Mouse (Mus musculus): Measurements from ENCODE around the gene Mettl8. TPM values are rescaled to one million over a fixed set of nuclear protein-coding genes. Genes with fewer than 3 reads are reported as not detected.

The Mettl8 gene
- total RNA-seq, 2 experiments from 2014 or later: 12.6 to 13.6 TPM

DNA sequence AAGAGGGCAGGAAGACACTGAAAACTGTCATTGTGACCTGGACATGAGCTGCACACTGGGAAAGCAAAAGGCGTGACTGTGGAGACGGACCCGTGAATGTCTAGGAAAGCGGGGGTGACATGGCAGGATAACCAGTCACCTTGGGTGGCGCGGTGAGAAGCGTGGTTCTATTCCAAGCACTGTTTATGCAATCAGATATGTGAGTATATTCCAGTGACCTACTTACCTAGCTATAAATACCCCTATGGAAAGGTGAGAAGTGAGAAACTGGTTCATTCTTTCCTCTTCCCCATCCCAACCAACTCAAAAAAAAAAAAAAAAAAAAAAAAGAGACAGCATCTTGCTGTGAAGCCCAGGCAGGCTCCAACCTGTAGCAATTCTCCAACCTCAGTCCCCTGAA, 58.9 kb downstream of the Mettl8 start:
- intact Hi-C loops (cut with DNase I): no loop called here
- no peak for DNase-seq (ENCODE audit: low spot score in 2 of 2)

GRCm38 (mm10) chr2:70995900-70996299, 59.5 kb downstream of the Mettl8 start:
- no peak for DNase-seq (ENCODE audit: low spot score in 2 of 2)
- intact Hi-C loops (cut with DNase I): no loop called here

- no peak for DNase-seq (ENCODE audit: low spot score in 2 of 2)
- intact Hi-C loops (cut with DNase I): no loop called here
These were observed 61.6 kb downstream of the Mettl8 start for GRCm38 (mm10) chr2:70993740-70994139.

GRCm38 (mm10) chr2:70992715-70993114, 62.7 kb downstream of the Mettl8 start:
- intact Hi-C loops (cut with DNase I): no loop called here
- DNase-seq (ENCODE audit: low spot score in 2 of 2): no peak

DNA sequence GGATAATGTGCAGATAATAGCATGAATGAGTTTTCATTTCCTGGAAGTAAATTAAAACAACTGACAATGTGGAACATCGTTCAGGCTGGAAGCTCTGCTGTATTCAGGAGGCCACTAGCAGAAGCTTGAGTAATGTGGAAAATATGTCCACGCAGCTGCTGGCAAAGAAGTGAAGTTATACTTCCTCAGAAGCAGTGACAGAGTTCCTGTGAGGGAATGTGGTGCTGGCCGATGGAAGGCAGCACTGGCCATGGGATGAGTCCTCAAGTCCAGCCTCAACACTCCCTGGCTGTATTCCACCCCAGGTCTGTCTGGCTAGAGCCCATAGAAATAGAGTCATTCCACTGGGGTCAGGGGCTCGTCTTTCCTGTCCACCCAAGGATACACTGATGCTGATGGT, 65.2 kb downstream of the Mettl8 start:
- no peak for DNase-seq (ENCODE audit: low spot score in 2 of 2)
- intact Hi-C loops (cut with DNase I): no loop called here

DNA sequence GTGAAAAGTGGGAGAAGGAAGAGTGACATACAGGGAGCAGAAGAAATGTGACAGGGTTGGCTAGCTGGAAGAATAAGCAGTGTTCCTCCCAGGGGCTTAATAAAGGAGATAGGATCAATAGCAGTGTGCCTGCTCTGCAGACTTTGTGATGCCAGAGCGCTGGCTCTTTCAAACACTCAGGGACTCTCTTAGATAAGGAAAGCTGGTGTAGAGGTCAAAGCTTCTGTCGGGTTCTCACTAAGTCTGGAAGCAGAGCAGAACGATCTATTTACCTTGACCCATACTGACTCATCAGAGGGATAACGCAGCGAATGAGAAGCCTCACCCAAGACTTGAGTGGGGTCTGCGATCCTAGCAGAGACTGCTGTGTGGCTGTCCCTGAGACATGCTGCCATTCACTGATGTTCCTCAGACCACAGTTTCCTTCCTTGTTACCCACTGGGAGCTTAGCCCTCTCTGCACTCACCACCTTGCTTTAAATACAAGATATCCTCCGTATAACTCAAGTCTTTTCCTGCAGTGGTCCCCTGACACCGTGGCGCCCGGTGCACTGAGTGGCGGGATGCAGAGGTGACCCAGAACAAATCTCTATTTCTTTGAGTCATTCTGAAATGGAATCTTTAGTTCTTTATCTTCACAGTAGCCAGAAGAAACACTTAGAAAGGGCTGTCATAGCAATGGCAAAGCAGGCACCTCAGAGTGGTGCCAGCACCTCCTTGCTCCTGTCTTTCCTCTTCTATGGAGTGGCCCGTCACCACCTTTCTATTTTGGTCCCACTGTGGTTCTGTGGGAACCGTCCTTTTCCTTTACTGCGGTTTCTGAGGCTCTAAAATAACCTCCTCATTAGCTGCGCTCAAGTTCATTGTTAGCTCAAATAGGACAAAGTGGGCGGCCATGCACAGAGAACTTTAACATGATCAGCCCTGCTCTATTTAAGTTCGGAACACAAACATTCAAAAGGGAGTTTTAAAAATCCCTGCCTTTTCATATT, 65.9 kb downstream of the Mettl8 start:
- no peak for DNase-seq (ENCODE audit: low spot score in 2 of 2)
- intact Hi-C loops (cut with DNase I): no loop called here

DNA sequence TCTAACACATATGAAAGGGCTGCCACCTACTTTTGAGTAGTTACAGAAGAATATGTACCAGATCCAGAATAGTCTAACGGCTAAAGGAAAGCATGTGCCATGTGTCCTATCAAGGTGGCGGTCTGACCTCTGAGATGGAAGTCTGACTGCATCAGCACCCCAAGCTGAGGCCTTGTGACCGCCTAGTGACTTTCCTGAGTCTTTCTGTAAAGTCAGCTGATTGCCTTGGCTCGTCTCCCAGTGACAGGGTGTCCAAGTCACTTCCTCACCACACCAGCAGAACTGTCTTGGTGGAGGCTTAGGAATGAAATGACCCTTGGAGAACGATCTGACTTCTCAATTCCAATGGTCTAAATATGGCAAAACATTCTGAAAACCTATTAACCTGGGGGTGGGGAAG, 77.1 kb downstream of the Mettl8 start:
- intact Hi-C loops (cut with DNase I): no loop called here
- peak in 1 of 2 experiments; percentile 36 for DNase-seq (ENCODE audit: low spot score in 2 of 2)

DNA sequence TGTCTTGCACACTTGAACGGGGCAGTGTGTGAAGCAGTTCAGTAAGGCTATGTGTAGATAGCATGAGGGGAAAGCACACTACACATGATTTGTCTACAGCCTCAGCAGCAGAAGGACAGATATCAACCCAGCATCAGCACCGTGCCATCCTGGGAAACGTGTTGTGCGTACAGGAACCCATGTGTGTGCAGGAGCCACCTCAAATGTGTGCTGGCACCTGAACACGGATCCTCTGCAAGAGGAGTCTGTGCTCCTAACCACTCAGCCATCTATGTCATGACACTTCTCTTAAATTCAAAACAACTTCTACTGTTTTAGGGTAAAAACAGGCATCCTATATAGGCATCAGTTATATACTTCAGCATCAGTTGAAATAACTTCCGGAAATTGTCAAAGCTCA, 80.6 kb downstream of the Mettl8 start:
- intact Hi-C loops (cut with DNase I): no loop called here

DNA sequence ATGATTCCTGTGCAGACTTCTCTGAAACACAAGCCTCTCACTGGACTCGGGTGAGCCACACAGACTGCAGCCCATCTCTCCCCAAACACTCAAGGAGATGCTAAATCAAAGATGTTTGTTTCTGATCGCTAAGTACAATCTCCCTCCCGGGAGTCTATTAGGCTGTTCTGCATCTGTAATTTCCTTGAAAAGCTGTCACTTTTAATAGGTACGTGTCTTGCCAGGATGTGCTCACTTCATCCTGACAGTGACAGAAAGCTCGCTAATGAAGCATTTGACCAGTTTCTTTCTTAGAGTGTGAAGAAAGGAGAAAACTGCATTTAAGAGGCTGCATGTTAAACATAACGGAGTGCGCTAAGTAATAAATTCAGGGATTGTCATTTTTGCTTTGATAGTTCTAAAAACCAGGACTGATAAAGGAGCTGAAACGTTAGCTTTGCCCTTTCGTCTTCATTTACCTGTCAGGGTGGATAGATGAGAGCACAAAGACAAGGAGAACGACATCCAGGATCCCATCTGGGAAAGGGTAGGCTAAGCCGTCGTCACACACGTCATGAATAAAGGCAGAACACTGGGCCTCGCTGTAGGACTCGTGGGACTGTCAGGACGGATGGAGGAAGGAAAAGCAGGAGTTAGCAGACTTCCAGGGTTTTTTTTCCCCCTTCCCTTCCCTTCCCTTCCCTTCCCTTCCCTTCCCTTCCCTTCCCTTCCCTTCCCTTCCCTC, 82.4 kb downstream of the Mettl8 start:
- intact Hi-C loops (cut with DNase I): no loop called here
- no peak for DNase-seq (ENCODE audit: low spot score in 2 of 2)

More for the DNA sequence above, 80.6 kb downstream of the Mettl8 start:
- DNase-seq (ENCODE audit: low spot score in 2 of 2): no peak

DNA sequence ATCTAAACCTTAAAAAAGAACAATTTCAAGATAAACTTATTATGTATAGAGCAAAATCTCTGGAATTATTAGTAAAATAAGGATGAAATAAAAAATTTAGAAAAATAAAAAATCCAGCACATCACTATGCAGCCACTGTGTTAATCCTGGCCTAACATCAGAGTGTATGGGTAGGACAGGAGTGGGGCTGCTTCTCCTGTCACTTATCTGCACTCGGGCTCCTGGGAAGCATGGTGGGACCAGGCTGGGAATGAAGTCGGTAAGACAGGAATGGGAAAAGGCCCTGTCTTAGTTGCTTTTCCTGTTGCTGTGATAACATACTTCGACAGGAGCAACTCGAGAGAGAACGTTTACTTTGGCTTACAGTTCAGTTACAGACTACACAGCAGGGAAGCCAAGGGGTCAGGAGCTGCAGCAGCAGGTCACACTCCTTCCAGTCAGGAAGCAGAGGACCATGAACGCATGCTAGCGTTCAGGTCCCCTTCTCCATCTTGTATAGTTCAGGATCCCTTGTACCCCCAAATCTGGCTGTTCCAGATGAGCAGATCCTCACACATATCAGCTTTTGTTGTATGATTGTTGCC, 85.1 kb downstream of the Mettl8 start:
- intact Hi-C loops (cut with DNase I): no loop called here
- no peak for DNase-seq (ENCODE audit: low spot score in 2 of 2)

- DNase-seq (ENCODE audit: low spot score in 2 of 2): no peak
- intact Hi-C loops (cut with DNase I): no loop called here
These were observed 87.1 kb downstream of the Mettl8 start for GRCm38 (mm10) chr2:70968305-70968704.

DNA sequence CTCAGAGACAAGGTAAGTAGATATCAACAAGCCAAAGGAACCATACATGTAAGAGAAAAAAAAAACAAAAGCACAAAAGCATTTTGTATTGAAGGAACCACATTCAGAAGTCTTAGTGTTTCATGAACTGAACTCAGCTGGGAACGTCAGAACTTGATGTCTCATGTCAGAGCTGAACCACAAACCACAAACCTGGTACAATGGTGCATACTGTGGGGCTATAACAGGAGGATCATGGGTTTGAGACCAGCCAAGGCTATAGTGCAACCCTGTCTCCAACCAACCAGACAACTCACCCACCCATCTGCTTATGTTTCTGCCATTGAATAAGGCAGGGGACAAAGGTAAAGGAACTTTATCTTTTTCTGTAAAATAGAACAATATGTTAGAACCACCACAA, 88.2 kb downstream of the Mettl8 start:
- DNase-seq (ENCODE audit: low spot score in 2 of 2): no peak
- intact Hi-C loops (cut with DNase I): no loop called here

DNA sequence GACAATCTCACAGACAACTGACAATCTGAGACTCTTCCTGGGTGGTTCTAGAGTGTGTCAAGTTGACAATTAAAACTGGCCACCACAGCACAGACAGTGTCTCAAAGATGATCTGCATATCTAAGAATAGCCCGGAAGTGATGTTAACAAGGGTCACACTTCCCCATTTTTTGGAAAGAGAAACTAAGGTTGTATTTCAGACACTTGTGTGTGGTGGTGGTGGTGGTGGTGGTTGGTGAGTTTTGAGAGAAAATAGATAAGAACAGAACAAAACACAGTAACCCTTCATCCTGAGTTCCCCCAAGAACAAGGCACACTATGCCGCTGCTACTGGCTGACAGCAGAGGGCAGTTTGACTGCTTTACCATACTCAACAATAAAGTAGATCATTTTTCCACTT, 90.6 kb downstream of the Mettl8 start:
- intact Hi-C loops (cut with DNase I): loop anchor here (5.0 kb wide), 1 partner anchor 57 kb away; no protein-coding TSS in a partner anchor
- no peak for DNase-seq (ENCODE audit: low spot score in 2 of 2)

DNA sequence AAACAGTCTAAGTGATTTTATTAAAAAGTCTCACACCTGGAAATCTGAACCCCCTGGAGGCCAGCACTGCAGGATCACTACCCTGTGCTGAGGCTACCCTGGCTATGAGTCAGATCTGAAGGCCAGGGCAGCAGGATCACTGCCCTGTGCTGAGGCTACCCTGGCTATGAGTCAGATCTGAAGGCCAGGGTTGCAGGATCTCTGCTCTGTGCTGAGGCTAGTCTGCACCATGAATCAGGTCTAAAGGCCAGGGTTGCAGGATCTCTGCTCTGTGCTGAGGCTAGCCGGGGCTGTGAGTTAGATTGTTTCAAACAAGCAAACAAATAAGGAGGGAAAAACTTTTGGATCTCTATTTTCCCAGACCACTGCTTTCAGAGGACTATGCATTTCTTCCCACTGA, 92.5 kb downstream of the Mettl8 start:
- DNase-seq (ENCODE audit: low spot score in 2 of 2): no peak
- intact Hi-C loops (cut with DNase I): loop anchor here (5.0 kb wide), 1 partner anchor 59 kb away; no protein-coding TSS in a partner anchor

DNA sequence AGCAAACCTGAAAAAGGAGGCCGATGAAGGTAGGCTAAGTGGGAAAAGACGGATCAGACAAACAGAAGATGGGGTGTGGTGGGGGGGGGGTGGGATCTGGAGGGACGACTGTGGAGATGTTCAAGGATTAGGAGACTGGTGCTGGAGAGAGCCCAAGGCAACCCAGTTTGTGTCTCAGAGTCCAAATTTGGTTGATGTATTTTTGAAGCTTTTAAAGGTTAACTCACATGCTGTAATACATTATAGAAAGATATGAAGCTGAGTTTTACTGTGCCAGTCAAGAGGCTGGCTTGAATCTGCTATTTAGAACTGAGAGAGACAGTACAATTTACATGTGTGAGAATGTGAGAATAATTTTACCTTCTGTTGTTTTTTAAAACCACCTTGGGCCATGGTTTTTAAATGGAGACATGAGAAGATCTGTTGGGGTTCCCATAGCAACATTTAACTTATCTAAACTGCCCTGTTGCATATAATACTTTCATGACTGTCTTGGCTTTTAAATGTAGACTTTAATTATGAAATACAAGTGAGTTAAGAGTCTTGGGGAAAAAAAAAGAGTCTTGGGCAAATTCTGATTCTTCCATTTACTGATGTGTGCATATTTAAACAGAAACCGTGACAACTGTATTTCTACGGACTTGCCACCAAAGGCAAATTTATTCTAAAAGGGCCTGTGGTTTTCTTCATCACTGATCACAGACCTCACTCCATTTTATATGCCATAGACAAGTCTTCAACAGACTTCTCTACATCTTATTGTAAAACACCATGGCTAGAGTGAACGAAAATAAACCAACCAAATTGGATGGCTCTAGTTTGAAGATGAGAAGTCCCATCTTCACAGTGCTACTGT, 94.1 kb downstream of the Mettl8 start:
- intact Hi-C loops (cut with DNase I): loop anchor here (5.0 kb wide), 1 partner anchor 61 kb away; no protein-coding TSS in a partner anchor
- DNase-seq (ENCODE audit: low spot score in 2 of 2): peak in 1 of 2 experiments; percentile 72

DNA sequence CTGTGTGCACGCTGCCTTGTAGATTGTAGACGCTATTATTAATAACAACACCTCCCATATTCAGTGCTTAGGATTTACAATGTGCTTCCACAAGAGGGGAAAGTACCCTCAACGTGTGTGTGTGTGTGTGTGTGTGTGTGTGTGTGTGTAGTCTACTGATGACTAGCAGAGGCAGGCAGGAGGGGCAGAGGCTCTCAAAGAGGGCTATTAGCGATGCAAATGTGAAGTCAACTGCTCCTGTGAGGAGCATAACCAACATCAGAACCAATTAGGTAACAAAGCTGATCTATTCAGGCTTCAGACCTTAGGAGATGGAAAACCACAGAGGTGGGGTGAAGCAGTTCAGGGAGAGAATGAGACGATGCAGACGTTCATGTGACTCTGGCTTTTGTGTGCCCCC, 95.3 kb downstream of the Mettl8 start:
- intact Hi-C loops (cut with DNase I): loop anchor here (5.0 kb wide), 1 partner anchor 62 kb away; no protein-coding TSS in a partner anchor
- no peak for DNase-seq (ENCODE audit: low spot score in 2 of 2)

DNA sequence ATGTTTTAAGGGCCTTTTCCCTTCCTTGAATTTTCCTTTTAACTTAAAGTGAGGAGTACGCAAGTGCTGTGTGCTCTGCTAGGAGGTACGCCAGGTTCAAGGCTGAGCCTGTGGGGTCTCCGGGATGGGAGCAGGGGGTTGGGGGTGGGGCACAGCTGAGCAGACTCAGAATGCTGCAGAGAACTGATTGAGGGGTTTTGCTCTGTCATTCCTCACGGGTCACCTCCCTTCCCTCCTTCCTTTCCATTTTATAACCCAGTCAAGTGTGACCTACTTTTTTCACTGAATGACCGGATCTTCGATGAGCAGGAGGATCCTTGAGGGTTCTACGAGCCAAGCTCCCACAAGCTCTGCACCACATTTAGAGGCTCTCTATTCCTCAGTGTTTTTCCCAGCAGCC, 96.0 kb downstream of the Mettl8 start:
- intact Hi-C loops (cut with DNase I): loop anchor here (2.0 kb wide), 3 partner anchors 37 to 135 kb away; partner anchors contain the start of gene Tlk1
- no peak for DNase-seq (ENCODE audit: low spot score in 2 of 2)

DNA sequence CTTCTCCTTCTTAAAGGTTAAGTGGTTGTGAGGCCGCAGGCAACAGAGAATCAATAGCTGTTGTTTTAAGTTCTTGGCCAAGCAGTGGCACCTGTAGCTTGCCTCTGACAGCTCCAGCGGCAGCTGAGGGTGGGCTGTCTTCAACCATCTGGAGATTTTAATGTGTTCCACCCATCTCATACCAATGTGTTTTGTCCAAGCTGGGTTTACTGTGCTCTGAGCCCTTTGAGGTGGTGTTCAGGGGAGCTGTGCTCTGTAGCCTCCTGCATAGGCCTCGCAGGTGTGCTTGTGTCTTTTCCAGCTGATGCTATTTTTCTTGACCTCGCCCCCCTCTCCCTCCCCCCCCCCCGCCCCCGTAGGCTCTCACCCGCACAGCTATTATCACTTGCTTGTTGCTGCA, 96.8 kb downstream of the Mettl8 start:
- peak in 1 of 2 experiments; percentile 22 for DNase-seq (ENCODE audit: low spot score in 2 of 2)
- intact Hi-C loops (cut with DNase I): loop anchor here (2.0 kb wide), 3 partner anchors 36 to 134 kb away; partner anchors contain the start of gene Tlk1

DNA sequence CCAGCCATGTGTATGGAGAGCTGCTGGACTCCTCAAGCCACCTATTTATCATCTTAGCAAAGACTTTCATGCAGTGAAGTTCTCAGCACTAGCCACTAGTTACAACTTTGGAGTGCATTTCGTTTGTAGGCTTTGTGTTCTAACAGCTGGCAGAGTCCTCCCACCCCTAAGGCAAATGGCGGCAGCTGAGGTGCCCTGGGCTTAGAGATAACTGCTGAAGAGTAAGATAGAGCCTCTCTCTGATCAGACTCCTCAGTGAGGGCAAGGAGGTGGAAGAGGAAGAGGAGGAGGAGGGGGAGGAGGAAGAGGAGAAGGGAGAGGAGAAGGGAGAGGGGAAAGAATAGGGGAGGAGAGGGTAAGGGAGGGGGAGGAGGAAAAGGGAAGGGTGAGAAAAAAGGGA, 101.8 kb downstream of the Mettl8 start:
- DNase-seq (ENCODE audit: low spot score in 2 of 2): no peak
- intact Hi-C loops (cut with DNase I): no loop called here
